Mouse (Mus musculus): Measurements from ENCODE around the gene Plekhh2. TPM values are rescaled to one million over a fixed set of nuclear protein-coding genes. Genes with fewer than 3 reads are reported as not detected.
A peak's percentile ranks its signal among the peaks of the same experiment; 100 is the strongest.

Gene Plekhh2
- polyA plus RNA-seq, 1 experiment: 9.0 TPM

DNA sequence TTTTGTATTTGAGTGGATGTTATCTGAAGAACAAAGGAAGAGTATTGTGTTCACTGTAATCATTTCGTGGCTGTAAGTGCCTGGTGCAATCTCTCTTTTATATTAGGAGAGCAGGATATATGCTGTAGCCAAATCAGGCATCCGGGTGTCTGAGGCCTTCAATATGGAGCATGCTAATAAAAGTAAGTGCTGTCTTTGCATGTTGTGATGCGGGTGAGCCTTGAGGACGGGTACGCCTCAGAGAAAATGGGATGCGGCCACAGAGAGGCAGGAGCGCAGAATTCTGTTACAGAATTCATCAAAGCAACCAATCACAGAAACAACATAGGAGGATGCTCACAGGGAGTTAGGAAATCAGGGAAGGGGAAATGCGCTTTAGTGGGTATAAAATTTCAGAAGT lies 58.1 kb downstream of the Plekhh2 start:
- no peak for DNase-seq (ENCODE audit: extremely low spot score in 1 of 2, low spot score in 1 of 2)

DNA sequence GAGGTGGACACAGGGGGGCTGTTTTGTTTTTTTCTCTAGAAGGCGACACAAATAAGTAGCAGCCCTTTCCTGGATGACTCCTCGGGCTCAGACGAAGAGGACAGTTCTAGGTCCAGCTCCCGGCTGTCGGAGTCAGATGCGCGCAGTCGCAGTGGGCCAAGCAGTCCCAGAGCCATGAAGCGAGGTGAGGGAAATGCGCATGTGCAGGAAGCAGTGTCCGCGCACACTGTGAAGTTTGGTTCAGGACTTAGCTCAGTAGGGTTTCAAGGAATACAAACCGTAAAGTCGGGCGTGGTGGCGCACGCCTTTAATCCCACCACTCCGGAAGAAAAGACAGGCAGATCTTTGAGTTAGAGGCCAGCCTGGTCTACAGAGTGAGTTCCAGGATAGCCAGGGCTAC lies 59.9 kb downstream of the Plekhh2 start:
- DNase-seq (ENCODE audit: extremely low spot score in 1 of 2, low spot score in 1 of 2): no peak

- DNase-seq (ENCODE audit: extremely low spot score in 1 of 2, low spot score in 1 of 2): no peak
Measured at GRCm38 (mm10) chr17:84573305-84573704, 61.6 kb downstream of the Plekhh2 start.

GRCm38 (mm10) chr17:84573940-84574339 lies 62.2 kb downstream of the Plekhh2 start:
- DNase-seq (ENCODE audit: extremely low spot score in 1 of 2, low spot score in 1 of 2): no peak

- peak in 1 of 2 experiments; percentile 45 for DNase-seq (ENCODE audit: extremely low spot score in 1 of 2, low spot score in 1 of 2)
Measured at GRCm38 (mm10) chr17:84575108-84575507, 63.4 kb downstream of the Plekhh2 start.

DNA sequence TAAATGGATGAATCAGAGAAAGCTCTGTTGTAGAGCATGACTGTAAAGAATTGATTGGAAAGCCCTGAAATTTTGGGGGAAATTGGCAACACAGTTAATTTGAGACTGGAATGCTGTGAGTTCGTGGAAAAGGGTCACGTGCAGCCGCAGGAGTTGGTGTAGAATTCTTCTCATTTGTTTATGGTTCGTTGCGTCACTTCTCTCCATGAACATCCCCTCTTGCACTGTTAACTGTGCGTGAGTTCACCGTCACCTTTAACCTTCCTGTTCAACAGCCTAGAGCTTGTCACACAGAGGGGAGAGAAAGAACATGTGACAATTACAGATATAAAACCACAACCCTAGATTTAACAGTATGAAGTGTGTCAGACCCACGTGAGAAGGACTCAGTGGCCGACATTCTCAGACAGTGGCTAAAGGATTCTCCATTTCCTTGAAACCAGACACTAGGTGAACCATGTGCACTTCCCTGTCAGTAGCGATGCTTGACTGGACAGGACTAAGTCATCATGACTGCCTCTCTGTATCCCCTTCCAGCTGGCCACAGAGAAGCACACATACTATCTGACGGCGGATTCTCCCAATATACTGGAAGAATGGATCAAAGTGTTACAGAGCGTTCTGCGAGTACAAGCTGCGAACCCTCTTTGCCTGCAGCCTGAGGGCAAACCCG lies 65.1 kb downstream of the Plekhh2 start:
- DNase-seq (ENCODE audit: extremely low spot score in 1 of 2, low spot score in 1 of 2): no peak

DNA sequence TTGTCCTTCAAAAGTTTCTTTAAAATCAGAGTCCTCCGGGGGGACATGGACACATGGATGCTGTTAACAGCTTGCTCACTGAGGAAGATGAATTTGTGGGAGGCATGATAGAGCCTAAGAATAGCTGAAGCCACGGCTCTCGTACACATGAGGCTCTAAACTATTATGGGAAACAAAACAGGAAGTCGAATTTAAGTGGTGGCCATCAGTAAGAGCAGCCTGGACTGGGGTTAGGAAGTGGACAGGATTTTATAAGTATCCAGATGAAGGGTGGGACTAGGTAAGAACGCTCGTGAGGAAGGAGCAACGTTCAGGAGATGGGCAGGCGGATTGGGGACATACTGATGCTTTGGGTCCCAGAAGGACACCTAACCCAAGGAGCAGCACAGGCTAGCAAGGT lies 67.6 kb downstream of the Plekhh2 start:
- no peak for DNase-seq (ENCODE audit: extremely low spot score in 1 of 2, low spot score in 1 of 2)

GRCm38 (mm10) chr17:84579817-84580216 lies 68.1 kb downstream of the Plekhh2 start:
- DNase-seq (ENCODE audit: extremely low spot score in 1 of 2, low spot score in 1 of 2): no peak

DNA sequence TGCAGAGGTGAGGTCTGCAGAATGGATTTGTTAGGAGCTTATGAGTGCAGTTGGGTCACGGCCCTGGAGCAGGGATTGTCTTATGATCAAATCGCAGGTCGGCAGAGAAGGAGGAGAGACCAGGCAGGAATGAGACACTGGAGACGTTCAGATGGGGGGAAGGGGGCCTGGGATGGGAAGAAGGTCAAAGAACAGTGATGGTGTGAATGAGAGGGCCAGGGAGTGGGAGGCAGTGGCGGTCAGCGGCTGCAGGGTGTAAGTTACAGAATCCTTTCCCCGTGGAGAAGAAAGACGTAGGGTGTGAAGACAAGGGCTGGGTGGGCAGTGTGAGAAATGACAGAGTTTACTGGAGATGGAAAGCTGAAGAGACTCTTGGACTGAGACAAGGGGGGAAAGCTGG lies 69.1 kb downstream of the Plekhh2 start:
- DNase-seq (ENCODE audit: extremely low spot score in 1 of 2, low spot score in 1 of 2): no peak

DNA sequence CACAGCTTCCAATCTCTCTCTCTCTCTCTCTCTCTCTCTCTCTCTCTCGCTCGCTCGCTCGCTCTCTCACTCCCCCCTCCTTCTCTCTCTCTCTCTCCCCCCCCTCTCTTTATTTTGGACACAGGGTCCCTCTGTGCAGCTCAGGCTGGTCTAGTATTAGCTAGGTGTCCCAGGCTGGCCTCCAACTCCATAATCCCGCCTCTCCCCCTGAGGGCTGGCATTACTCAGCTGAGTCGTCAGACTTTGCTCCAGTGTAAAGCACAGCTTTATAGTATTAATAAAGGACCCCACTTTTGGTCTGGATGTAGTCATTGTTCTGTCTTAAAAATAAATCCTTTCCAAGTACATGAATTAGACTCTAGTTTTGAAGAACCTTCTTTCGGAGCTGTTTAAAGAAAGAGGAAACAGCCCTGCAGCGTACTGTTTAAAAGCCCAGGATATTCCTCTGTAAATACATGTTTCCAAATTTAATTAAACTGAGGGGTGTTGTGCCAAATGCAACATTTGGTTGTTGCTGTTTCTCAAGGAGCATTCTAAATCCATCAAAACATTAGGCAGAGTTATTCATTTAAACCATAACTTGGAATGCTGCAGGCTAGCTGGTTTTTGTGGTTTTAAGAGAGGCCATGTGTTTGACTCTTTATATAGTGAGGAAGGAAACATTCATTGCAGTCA lies 70.2 kb downstream of the Plekhh2 start:
- DNase-seq (ENCODE audit: extremely low spot score in 1 of 2, low spot score in 1 of 2): no peak

DNA sequence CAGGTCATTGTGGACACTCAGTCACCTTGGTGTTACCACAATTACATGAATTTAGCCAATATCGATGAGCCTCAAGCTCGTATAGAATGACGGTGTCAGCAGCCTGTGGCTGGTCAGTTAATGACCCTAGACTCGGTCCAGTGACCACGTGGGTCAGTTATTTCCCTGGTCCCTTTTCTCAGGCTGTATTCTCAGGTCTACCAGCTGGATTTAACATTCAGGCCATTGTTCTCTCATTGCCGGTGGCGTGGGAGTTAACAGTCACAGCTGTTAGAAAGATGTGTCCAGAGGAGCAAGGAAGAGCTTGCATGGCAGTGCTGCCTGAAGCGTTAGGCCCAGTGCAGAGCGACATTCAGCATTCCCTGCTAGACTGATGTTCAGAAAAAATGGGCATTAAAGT lies 72.4 kb downstream of the Plekhh2 start:
- DNase-seq (ENCODE audit: extremely low spot score in 1 of 2, low spot score in 1 of 2): no peak

DNA sequence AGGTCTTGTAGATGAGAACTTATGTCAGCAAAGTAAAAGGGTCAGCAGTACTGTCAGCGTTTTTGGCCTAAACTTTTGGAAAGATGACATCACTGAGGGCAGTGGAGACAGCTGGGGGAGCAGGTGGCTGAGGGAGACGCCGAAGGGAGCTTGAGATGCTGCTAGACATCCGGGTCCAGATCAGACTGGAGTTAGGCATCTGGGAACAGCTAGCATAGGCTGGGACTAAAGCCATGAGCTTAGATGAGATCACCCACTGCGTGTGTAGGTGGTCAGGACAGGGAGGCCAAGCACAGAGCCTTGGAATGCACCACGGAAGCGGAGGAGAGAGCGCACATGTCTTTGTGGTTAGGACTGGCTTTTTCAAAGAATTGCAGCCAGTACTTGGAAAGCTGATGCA lies 73.4 kb downstream of the Plekhh2 start:
- DNase-seq (ENCODE audit: extremely low spot score in 1 of 2, low spot score in 1 of 2): peak; percentile 72 to 78

- DNase-seq (ENCODE audit: extremely low spot score in 1 of 2, low spot score in 1 of 2): no peak
Measured at GRCm38 (mm10) chr17:84590065-84590464, 78.4 kb downstream of the Plekhh2 start.

DNA sequence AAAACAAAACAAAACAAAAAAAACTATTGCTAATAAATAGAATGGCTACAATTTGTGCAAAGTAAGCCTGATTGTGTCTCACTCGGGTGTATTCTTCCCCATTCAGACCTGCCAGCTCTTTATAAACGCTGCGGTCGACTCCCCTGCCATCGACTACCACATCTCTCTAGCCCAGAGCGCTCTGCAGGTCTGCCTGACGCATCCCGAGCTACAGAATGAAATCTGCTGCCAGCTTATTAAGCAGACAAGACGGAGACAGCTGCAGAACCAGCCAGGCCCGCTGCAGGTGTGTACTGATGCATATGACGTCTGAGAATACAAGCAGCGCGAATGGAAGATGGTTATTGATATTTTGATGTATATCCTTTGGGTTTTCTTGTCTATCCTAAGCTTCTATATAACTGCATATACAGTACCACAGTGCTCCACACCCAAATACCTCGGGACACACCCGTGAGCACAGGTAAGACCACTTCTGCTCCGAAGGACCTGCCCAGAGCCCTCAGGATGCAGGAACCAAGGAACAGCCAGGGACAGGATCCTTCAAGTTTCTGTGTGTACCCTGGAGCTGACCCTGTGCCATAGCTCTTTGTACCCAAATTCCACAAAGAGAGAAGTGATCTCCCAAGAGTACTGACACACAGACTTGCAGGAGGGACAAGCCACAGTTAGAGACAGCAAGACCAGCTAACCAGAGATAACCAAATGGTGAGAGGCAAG lies 79.9 kb downstream of the Plekhh2 start:
- DNase-seq (ENCODE audit: extremely low spot score in 1 of 2, low spot score in 1 of 2): no peak

GRCm38 (mm10) chr17:84596015-84596441 lies 84.3 kb downstream of the Plekhh2 start:
- no peak for DNase-seq (ENCODE audit: extremely low spot score in 1 of 2, low spot score in 1 of 2)

- DNase-seq (ENCODE audit: extremely low spot score in 1 of 2, low spot score in 1 of 2): no peak
Measured at GRCm38 (mm10) chr17:84596501-84596900, 84.8 kb downstream of the Plekhh2 start.

GRCm38 (mm10) chr17:84597859-84598258 lies 86.2 kb downstream of the Plekhh2 start:
- no peak for DNase-seq (ENCODE audit: extremely low spot score in 1 of 2, low spot score in 1 of 2)

GRCm38 (mm10) chr17:84598928-84599327 lies 87.2 kb downstream of the Plekhh2 start:
- no peak for DNase-seq (ENCODE audit: extremely low spot score in 1 of 2, low spot score in 1 of 2)

GRCm38 (mm10) chr17:84600051-84600983 lies 88.6 kb downstream of the Plekhh2 start:
- DNase-seq (ENCODE audit: extremely low spot score in 1 of 2, low spot score in 1 of 2): no peak

DNA sequence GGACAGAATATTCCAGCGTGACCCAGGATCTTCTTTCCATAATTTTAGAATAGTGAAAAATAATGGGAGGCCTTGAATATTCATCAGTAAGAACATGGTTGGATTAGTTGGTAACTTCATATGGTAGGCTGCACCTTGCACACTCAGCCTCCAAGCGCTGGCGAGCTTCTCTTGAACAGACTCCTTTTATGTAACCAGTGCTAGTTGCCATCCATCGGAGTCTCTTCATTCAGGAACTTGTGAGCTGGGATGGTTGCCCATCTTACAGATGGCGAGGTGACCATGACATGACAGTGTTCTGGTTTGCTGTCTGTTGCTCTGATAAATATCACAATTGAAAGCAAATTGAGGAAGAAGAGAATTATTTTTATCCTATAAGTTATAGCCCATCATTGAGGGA lies 90.1 kb downstream of the Plekhh2 start:
- DNase-seq (ENCODE audit: extremely low spot score in 1 of 2, low spot score in 1 of 2): no peak

DNA sequence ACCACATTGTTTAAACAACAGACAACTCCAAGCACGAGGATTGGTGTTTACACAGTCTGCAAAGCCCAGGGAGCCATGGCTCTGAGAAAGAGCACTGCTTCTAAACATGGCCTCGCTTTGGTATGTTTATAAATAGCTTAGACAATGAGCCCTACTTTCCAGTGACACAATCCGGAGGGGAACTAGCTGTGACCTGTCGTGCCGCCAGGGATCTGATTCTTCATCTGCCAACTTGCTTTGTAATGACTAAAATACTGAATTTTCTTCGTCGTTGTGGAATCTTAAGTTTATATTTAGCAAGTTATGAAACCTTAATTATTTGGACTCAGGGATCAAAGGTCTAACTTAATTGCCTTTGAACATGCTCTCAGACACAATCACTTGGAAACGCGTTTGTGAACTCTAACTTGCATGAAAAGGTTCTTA lies 91.5 kb downstream of the Plekhh2 start:
- DNase-seq (ENCODE audit: extremely low spot score in 1 of 2, low spot score in 1 of 2): no peak

Measured in frontal cortex, adult 2 months (tissue).